Mouse (Mus musculus) limb, embryonic 14.5 days (tissue): Measurements from ENCODE around the gene Tmod2. TPM values are rescaled to one million over a fixed set of nuclear protein-coding genes. Genes with fewer than 3 reads are reported as not detected.
"Not testable (repeated sequence)": the region's sequence is repeated elsewhere in the genome, so short reads cannot be mapped to it uniquely, and the experiment has no call there.

Experiments used
- ATAC-seq: fragments of 200-750 bp; cut with Nextera tagmentation; 2 replicates; pipeline ENCODE4 v1.8.0; 2017; ENCODE audit warnings: low read depth, moderate number of reproducible peaks, moderate TSS enrichment; ENCODE audit not compliant: low FRiP score
- DNase-seq: peaks from one replicate; pipeline ENCODE4 v3.0.0-alpha.2; 2015; ENCODE audit warnings: low spot score
- H3K27ac ChIP-seq: fragments of 300-500 bp; sonication (generic); replicated peaks from 2 replicates; pipeline ENCODE4 v1.5.1; 2014; ENCODE audit warnings: low read depth, mild to moderate bottlenecking, low read length, moderate library complexity, mixed read lengths
- H3K27me3 ChIP-seq: fragments of 300-500 bp; sonication (generic); 2 replicates; pipeline ENCODE4 v1.6.1; 2014; ENCODE audit warnings: low read length, mixed read lengths; ENCODE audit not compliant: control insufficient read depth, insufficient read depth
- H3K36me3 ChIP-seq: fragments of 300-500 bp; sonication (generic); 2 replicates; pipeline ENCODE4 v1.6.1; 2014; ENCODE audit warnings: mild to moderate bottlenecking, low read length, moderate library complexity, mixed read lengths; ENCODE audit not compliant: control insufficient read depth, insufficient read depth
- H3K4me1 ChIP-seq: fragments of 300-500 bp; sonication (generic); 2 replicates; pipeline ENCODE4 v1.6.1; 2014; ENCODE audit warnings: antibody characterized with exemption, low read length, mixed read lengths; ENCODE audit not compliant: control insufficient read depth, insufficient read depth
- H3K4me2 ChIP-seq: fragments of 300-500 bp; sonication (generic); replicated peaks from 2 replicates; pipeline ENCODE4 v1.6.1; 2014; ENCODE audit warnings: low read depth, mild to moderate bottlenecking, low read length, moderate library complexity; ENCODE audit not compliant: severe bottlenecking
- H3K4me3 ChIP-seq: fragments of 300-500 bp; sonication (generic); replicated peaks from 2 replicates; pipeline ENCODE4 v1.5.1; 2014; ENCODE audit warnings: low read length
- H3K9ac ChIP-seq: fragments of 300-500 bp; sonication (generic); 2 replicates; pipeline ENCODE4 v1.6.1; 2014; ENCODE audit warnings: mild to moderate bottlenecking, low read depth, low read length, moderate library complexity; ENCODE audit not compliant: severe bottlenecking
- H3K9me3 ChIP-seq: fragments of 300-500 bp; sonication (generic); 2 replicates; pipeline ENCODE4 v1.6.1; 2016; ENCODE audit warnings: low read length; ENCODE audit not compliant: control insufficient read depth
- POLR2A ChIP-seq: fragments of 200-500 bp; IDR thresholded peaks from 2 replicates; pipeline ENCODE4 v1.8.0; 2012; ENCODE audit warnings: inconsistent platforms, mild to moderate bottlenecking, moderate library complexity, borderline replicate concordance; ENCODE audit not compliant: insufficient read depth, insufficient read length; ENCODE audit errors: extremely low read depth
- WGBS: fragments of 180-500 bp; shearing (Covaris S2); extraction: QIAGEN DNeasy Blood & Tissue Kit; methylation state at CpG from one replicate; pipeline ENCODE4 v1.1.7; 2014; 5-methylcytosine and 5-hydroxymethylcytosine counted together
- polyA plus RNA-seq, 2 experiments: library from polyadenylated mRNA; depleted of rRNA in 1 of 2; stranded (reverse) in 1 of 2; unstranded in 1 of 2; fragments of >200 nt; fragmentation: Nextera tagmentation in 1 of 2; extraction: Ambion mirVana in 1 of 2; gene quantifications; 2 replicates each; pipeline versions ENCODE4 v1.2.1 to v1.2.3; 2012 to 2014

Gene Tmod2
- polyA plus RNA-seq, 2 experiments: 5.7 to 18.8 TPM

- Histone ChIP-seq H3K36me3 (peaks cover 14% of the 10 kb centered on the region), H3K4me2 (no peak overlapping the region), H3K4me3 (no peak overlapping the region), H3K27me3 (no peaks in the 10 kb centered on the region), H3K27ac (no peak overlapping the region), H3K9ac (no peak overlapping the region), H3K9me3 (no peaks in the 10 kb centered on the region), H3K4me1 (no peaks in the 10 kb centered on the region)
- no peak for ATAC-seq
- TF ChIP-seq POLR2A: no peak
- WGBS: 95% methylated on average over 8 of the region's 8 CpGs
- no peak for DNase-seq
These were observed 76.6 kb downstream of the Tmod2 start for GRCm38 (mm10) chr9:75534431-75534962.

- not testable (repeated sequence) for H3K9me3 ChIP-seq, H3K27ac ChIP-seq, H3K4me3 ChIP-seq, H3K4me2 ChIP-seq, H3K4me1 ChIP-seq, ATAC-seq, H3K9ac ChIP-seq, H3K27me3 ChIP-seq, DNase-seq
- peaks cover 27% of the 10 kb centered on the region for H3K36me3 ChIP-seq
- WGBS: 73% methylated on average over 8 of the region's 9 CpGs
These were observed 78.1 kb downstream of the Tmod2 start for GRCm38 (mm10) chr9:75532989-75533388.

- H3K4me3 ChIP-seq: no peak overlapping the region
- WGBS: 94% methylated on average over 7 of the region's 7 CpGs
- ATAC-seq (no peak), DNase-seq (no peak)
- H3K27ac ChIP-seq: no peak overlapping the region
- no peak for TF ChIP-seq POLR2A
- no peaks in the 10 kb centered on the region for H3K9me3 ChIP-seq
- H3K4me2 ChIP-seq: no peak overlapping the region
- H3K4me1 ChIP-seq: no peaks in the 10 kb centered on the region
- peaks cover 31% of the 10 kb centered on the region for H3K36me3 ChIP-seq
- H3K27me3 ChIP-seq: no peaks in the 10 kb centered on the region
- no peak overlapping the region for H3K9ac ChIP-seq
These were observed 78.7 kb downstream of the Tmod2 start for GRCm38 (mm10) chr9:75532461-75532860.

GRCm38 (mm10) chr9:75529358-75529757 lies 81.8 kb downstream of the Tmod2 start:
- TF ChIP-seq POLR2A: no peak
- H3K4me3 ChIP-seq: no peak overlapping the region
- no peak overlapping the region for H3K4me2 ChIP-seq
- no peaks in the 10 kb centered on the region for H3K27me3 ChIP-seq
- no peaks in the 10 kb centered on the region for H3K9me3 ChIP-seq
- H3K4me1 ChIP-seq: no peaks in the 10 kb centered on the region
- peaks cover 31% of the 10 kb centered on the region for H3K36me3 ChIP-seq
- no peak for ATAC-seq
- H3K27ac ChIP-seq: no peak overlapping the region
- no peak overlapping the region for H3K9ac ChIP-seq
- no peak for DNase-seq
- 76% methylated on average over 5 of the region's 5 CpGs for WGBS

GRCm38 (mm10) chr9:75528096-75528495 lies 83.0 kb downstream of the Tmod2 start:
- DNase-seq (no peak), ATAC-seq (no peak)
- no peak overlapping the region for H3K27ac ChIP-seq
- no peaks in the 10 kb centered on the region for H3K27me3 ChIP-seq
- no peaks in the 10 kb centered on the region for H3K9me3 ChIP-seq
- 92% methylated on average over 9 of the region's 9 CpGs for WGBS
- no peak overlapping the region for H3K4me3 ChIP-seq
- H3K36me3 ChIP-seq: peaks cover 31% of the 10 kb centered on the region
- H3K9ac ChIP-seq: no peak overlapping the region
- no peak overlapping the region for H3K4me2 ChIP-seq
- H3K4me1 ChIP-seq: no peaks in the 10 kb centered on the region
- no peak for TF ChIP-seq POLR2A
